ENCODE assay signal across 22 mouse cellular contexts in the genomic region with DNA sequence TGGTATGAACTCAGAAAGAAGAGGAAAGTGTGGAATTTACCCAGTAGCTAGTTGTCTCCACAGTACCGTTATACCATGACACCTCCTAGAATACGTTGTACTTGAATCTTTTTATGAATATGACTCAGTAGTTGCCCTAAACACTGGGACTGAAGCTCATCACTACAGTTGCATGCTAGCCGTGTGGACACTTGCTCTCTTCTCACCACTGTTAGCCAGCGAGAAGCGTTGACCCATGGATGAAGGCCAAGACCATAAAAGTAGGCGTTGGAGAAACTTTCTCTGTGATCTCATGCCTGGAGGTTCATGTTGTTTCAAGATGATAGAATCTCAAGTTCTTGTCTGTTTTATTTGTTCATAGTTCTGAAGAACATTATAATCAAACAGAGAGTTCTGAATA.
DNase-seq lines count a peak whose midpoint lies in the region; ATAC-seq lines count a peak whose summit lies in the region.
"Had no signal": no experiment of that assay in that cellular context is flagged by ENCODE, and none has a peak within 500 bp of the region (broad histone marks: within the 10 kb centered on the region; RNA-seq: fewer than 3 reads in every experiment).

No protein-coding gene starts in this region.

- WGBS in kidney, embryonic 14.5 days: 69% methylated on average over 6 of the region's 6 CpGs
- WGBS in lung, embryonic 16.5 days: 61% methylated on average over 6 of the region's 6 CpGs

- no peaks in the 10 kb centered on the region for H3K9me3 ChIP-seq in kidney, embryonic 14.5 days (ENCODE audit: control insufficient read depth, low read length)
- no peaks in the 10 kb centered on the region for H3K9me3 ChIP-seq in lung, embryonic 16.5 days (ENCODE audit: control insufficient read depth, low read length)
- H3K9me3 ChIP-seq: embryonic facial prominence, embryonic 10.5 days; limb, embryonic 15.5 days; midbrain, embryonic 13.5 days; neural tube, embryonic 12.5 days had no signal

- H3K27ac ChIP-seq in kidney, embryonic 14.5 days (ENCODE audit: low read depth, low read length): no peak overlapping the region
- no peak overlapping the region for H3K27ac ChIP-seq in lung, embryonic 16.5 days (ENCODE audit: low read length)
- H3K27ac ChIP-seq: embryonic facial prominence, embryonic 10.5 days; hindbrain, embryonic 14.5 days; layer of hippocampus, adult 2 months; limb, embryonic 15.5 days; midbrain, embryonic 13.5 days; neural tube, embryonic 12.5 days had no signal

- no peaks in the 10 kb centered on the region for H3K27me3 ChIP-seq in kidney, embryonic 14.5 days (ENCODE audit: control insufficient read depth, insufficient read depth, low read length)
- no peaks in the 10 kb centered on the region for H3K27me3 ChIP-seq in lung, embryonic 16.5 days (ENCODE audit: control insufficient read depth, insufficient read depth, low read depth, low read length)
- H3K27me3 ChIP-seq: limb, embryonic 15.5 days; midbrain, embryonic 13.5 days; neural tube, embryonic 12.5 days had no signal

- no peak overlapping the region for H3K9ac ChIP-seq in kidney, embryonic 14.5 days (ENCODE audit: low read depth, low read length)
- H3K9ac ChIP-seq in lung, embryonic 16.5 days (ENCODE audit: low read length): no peak overlapping the region
- H3K9ac ChIP-seq: hindbrain, embryonic 14.5 days; limb, embryonic 15.5 days; liver, postnatal 0 days; midbrain, embryonic 13.5 days; neural tube, embryonic 12.5 days had no signal

- no peak overlapping the region for H3K4me3 ChIP-seq in kidney, embryonic 14.5 days (ENCODE audit: low read length)
- H3K4me3 ChIP-seq in lung, embryonic 16.5 days (ENCODE audit: low read length): no peak overlapping the region
- H3K4me3 ChIP-seq: embryonic facial prominence, embryonic 10.5 days; layer of hippocampus, adult 2 months; limb, embryonic 15.5 days; midbrain, embryonic 13.5 days; neural tube, embryonic 12.5 days had no signal

- no peak for ATAC-seq in kidney, embryonic 14.5 days (ENCODE audit: low FRiP score, low TSS enrichment)
- peak; percentile 51; the same call in 1 of the 2 replicates for ATAC-seq in lung, embryonic 16.5 days (ENCODE audit: low read depth)
- ATAC-seq: liver, postnatal 0 days; midbrain, embryonic 13.5 days had no signal

- H3K4me2 ChIP-seq in kidney, embryonic 14.5 days (replicated peaks; ENCODE audit: low read depth, low read length): no peak overlapping the region
- no peak overlapping the region for H3K4me2 ChIP-seq in lung, embryonic 16.5 days (ENCODE audit: low read depth, low read length)
- H3K4me2 ChIP-seq: hindbrain, embryonic 14.5 days; limb, embryonic 15.5 days; midbrain, embryonic 13.5 days; neural tube, embryonic 12.5 days had no signal

- no peaks in the 10 kb centered on the region for H3K4me1 ChIP-seq in kidney, embryonic 14.5 days (ENCODE audit: control insufficient read depth, insufficient read depth, low read length)
- no peaks in the 10 kb centered on the region for H3K4me1 ChIP-seq in lung, embryonic 16.5 days (replicated peaks; ENCODE audit: control insufficient read depth, insufficient read depth, low read length)

- DNase-seq in kidney, adult 9 months: peak; percentile 14
- peak; percentile 6 for DNase-seq in testis, postnatal 14 days (ENCODE audit: low spot score)
- DNase-seq in testis, postnatal 10 days (ENCODE audit: low spot score): no peak
- peak; percentile 30 for DNase-seq in skeletal muscle tissue, adult 2 months (ENCODE audit: low read depth, low spot score)
- no peak for DNase-seq in B cell, adult 2 months
- no peak for DNase-seq in adrenal gland, postnatal 10 days
- DNase-seq: cerebellum, adult 18-20 months; cerebellum, postnatal 36 days; gastrocnemius, postnatal 14 days; heart, adult 18-20 months; heart, postnatal 36 days; layer of hippocampus, postnatal 36 days; liver, postnatal 0 days; thymus, postnatal 36 days had no signal

- H3K36me3 ChIP-seq in kidney, embryonic 14.5 days (ENCODE audit: control insufficient read depth, insufficient read depth, low read length): no peaks in the 10 kb centered on the region
- H3K36me3 ChIP-seq in lung, embryonic 16.5 days (ENCODE audit: control insufficient read depth, insufficient read depth, low read length): no peaks in the 10 kb centered on the region
- H3K36me3 ChIP-seq: embryonic facial prominence, embryonic 10.5 days; limb, embryonic 15.5 days; midbrain, embryonic 13.5 days; neural tube, embryonic 12.5 days had no signal

Comparison
In these comparisons a context has a peak if more than half of its experiments do, and no peak if none do; other contexts are left out.
1. DNase-seq: peak in kidney, adult 9 months (single experiment), testis, postnatal 14 days (single experiment) and skeletal muscle tissue, adult 2 months (single experiment); none in testis, postnatal 10 days (single experiment), B cell, adult 2 months (0 of 2) and adrenal gland, postnatal 10 days (single experiment).